Mouse (Mus musculus): Measurements from ENCODE around the gene Rag2.

DNA sequence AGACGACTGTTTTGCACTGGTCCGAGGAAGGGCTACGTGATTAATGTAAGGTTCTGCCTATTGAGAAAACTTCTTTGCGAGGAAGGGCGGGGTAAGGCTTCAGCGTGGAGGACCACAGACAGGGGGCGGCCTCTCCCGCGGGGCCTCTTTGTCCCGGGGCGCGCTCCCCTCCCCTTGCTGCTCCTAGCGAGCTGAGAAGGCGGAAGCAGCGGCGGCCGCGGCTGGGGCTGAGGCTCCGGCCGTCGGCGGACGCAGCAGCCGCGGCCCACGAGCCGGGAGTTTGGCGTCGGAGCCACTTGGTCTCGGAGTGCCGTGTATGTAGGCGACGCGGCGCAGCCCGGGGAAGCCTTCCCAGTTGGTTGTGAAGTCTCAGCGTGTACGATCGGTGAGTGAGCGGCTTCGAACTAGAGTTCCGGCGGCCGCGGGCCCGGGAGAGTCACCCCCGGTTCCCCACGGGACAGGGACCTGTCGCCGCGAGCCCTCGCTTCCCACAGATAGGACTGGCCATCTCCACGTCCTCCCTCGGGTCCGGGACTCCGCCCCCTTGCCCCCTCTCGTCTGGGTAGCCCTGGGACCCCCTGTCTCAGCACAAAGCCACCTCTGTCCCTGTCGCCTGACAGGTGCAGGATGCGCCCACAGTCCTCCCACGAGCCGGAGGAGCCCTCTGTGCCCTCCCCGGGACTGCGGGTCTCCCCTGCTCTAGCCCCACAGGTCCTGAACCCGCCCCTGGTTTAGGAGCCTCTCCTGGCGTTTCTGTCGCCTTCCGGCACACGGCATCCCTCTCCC lies 53.9 kb downstream of the Rag2 start, which contains the start of gene Traf6:
- peak; percentile 24; the same call in 1 of the 2 replicates for TF ChIP-seq CTCF (IDR thresholded peaks at IDR 0.05; ENCODE audit: low read depth, low read length)
- TF ChIP-seq POLR2A (IDR thresholded peaks at IDR 0.05; ENCODE audit: borderline replicate concordance, low read depth, low read length): no peak; the same call in 1 of the 2 replicates

Measured in bone marrow macrophage, adult 2 months (primary cell).